Comparison of ENCODE assay signal across 15 mouse cellular contexts in the genomic region with DNA sequence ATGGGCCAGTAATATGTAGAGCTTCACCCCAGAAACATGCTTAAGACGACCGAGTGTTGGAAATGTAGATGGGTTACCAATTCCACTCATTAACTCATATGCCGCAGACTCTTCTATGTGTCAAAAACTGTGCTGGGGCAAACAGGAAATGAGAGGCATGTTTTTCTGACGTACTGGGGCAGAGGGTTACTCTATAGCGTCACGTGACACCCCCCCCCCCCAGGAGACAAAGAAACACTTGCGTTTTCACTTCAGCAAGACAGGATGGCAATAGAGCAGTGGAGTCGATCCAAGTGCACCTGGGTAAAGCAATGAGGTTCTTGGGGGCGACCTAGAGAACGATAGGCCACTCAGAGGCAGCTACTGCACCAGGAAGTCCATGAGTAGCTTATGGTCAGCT.
DNase-seq lines count a peak whose midpoint lies in the region; ATAC-seq lines count a peak whose summit lies in the region.
"Had no signal": no experiment of that assay in that cellular context is flagged by ENCODE, and none has a peak within 500 bp of the region (broad histone marks: within the 10 kb centered on the region; RNA-seq: fewer than 3 reads in every experiment).

No protein-coding gene starts in this region.

- ATAC-seq in neutrophil, adult 5-6 weeks (ENCODE audit: extremely low read depth, insufficient number of reproducible peaks, low FRiP score, poor library complexity, severe bottlenecking), result 0 out of 2 replicates have a peak, but pooled peaks have one; percentile 13
- ATAC-seq: forebrain, embryonic 13.5 days; midbrain, embryonic 16.5 days had no signal

- peak; percentile 6 for DNase-seq in thymus, postnatal 14 days
- no peak for DNase-seq in thymus, postnatal 4 days
- DNase-seq in T-cell, adult 2 months (ENCODE audit: low spot score), result peak; percentile 40
- DNase-seq in frontal cortex, postnatal 10 days (ENCODE audit: low spot score in 2 of 2), result no peak
- DNase-seq in urinary bladder, postnatal 4 days (ENCODE audit: low spot score in 2 of 2), result no peak
- DNase-seq: adrenal gland, postnatal 10 days; cerebellum, adult 8-10 months; cerebellum, postnatal 25 days; gastrocnemius, postnatal 14 days; heart, postnatal 36 days; kidney, adult 11 months; kidney, postnatal 25 days had no signal

Comparison
In these comparisons a context has a peak if more than half of its experiments do, and no peak if none do; other contexts are left out.
1. DNase-seq: peak in thymus, postnatal 14 days (single experiment) and T-cell, adult 2 months (single experiment); none in thymus, postnatal 4 days (single experiment), frontal cortex, postnatal 10 days (0 of 2) and urinary bladder, postnatal 4 days (0 of 2).